Mouse (Mus musculus): ENCODE measurements at regions not wholly inside any gene's neighbourhood (a gene's known extent, or its start where the extent isn't known, plus 50 kb on each side); places are given as distances from the start of the nearest gene placed in this dataset.

- DNase-seq (ENCODE audit: low spot score in 2 of 2), result no peak
Observed at GRCm38 (mm10) chr11:48605223-48605824, 194.8 kb upstream of the Rack1 start.

- DNase-seq (ENCODE audit: low spot score in 2 of 2), result no peak
Observed at GRCm38 (mm10) chr11:48601096-48601495, 199.0 kb upstream of the Rack1 start.

GRCm38 (mm10) chr11:48599573-48600127 lies 200.5 kb upstream of the Rack1 start:
- no peak for DNase-seq (ENCODE audit: low spot score in 2 of 2)

GRCm38 (mm10) chr11:48599033-48599432 lies 201.1 kb upstream of the Rack1 start:
- DNase-seq (ENCODE audit: low spot score in 2 of 2), result no peak

GRCm38 (mm10) chr11:48594429-48594828 lies 205.7 kb upstream of the Rack1 start:
- no peak for DNase-seq (ENCODE audit: low spot score in 2 of 2)

- DNase-seq (ENCODE audit: low spot score in 2 of 2), result peak in 1 of 2 experiments; percentile 55
Observed at GRCm38 (mm10) chr11:48588833-48589649, 211.1 kb upstream of the Rack1 start.

GRCm38 (mm10) chr11:48568769-48569168 lies 231.4 kb upstream of the Rack1 start:
- DNase-seq (ENCODE audit: low spot score in 2 of 2), result no peak

- DNase-seq (ENCODE audit: low spot score in 2 of 2), result no peak
Observed at GRCm38 (mm10) chr11:48567583-48568562, 232.3 kb upstream of the Rack1 start.

- DNase-seq (ENCODE audit: low spot score in 2 of 2), result no peak
Observed at GRCm38 (mm10) chr11:48558053-48558452, 242.1 kb upstream of the Rack1 start.

GRCm38 (mm10) chr11:48552006-48552405 lies 248.1 kb upstream of the Rack1 start:
- no peak for DNase-seq (ENCODE audit: low spot score in 2 of 2)

- no peak for DNase-seq (ENCODE audit: low spot score in 2 of 2)
Observed at GRCm38 (mm10) chr11:48551201-48551600, 248.9 kb upstream of the Rack1 start.

- DNase-seq (ENCODE audit: low spot score in 2 of 2), result no peak
Observed at GRCm38 (mm10) chr11:48526316-48526715, 273.8 kb upstream of the Rack1 start.

GRCm38 (mm10) chr11:48525517-48525916 lies 274.6 kb upstream of the Rack1 start:
- DNase-seq (ENCODE audit: low spot score in 2 of 2), result no peak

GRCm38 (mm10) chr11:48506886-48507285 lies 293.2 kb upstream of the Rack1 start:
- no peak for DNase-seq (ENCODE audit: low spot score in 2 of 2)

- DNase-seq (ENCODE audit: low spot score in 2 of 2), result no peak
Observed at GRCm38 (mm10) chr11:48502011-48502806, 297.9 kb upstream of the Rack1 start.

- DNase-seq (ENCODE audit: low spot score in 2 of 2), result no peak
Observed at GRCm38 (mm10) chr11:48499057-48499456, 301.1 kb upstream of the Rack1 start.

GRCm38 (mm10) chr11:48488308-48488707 lies 311.8 kb upstream of the Rack1 start:
- no peak for DNase-seq (ENCODE audit: low spot score in 2 of 2)

GRCm38 (mm10) chr11:48464036-48464435 lies 336.1 kb upstream of the Rack1 start:
- DNase-seq (ENCODE audit: low spot score in 2 of 2), result no peak

GRCm38 (mm10) chr11:48449883-48450282 lies 350.2 kb upstream of the Rack1 start:
- no peak for DNase-seq (ENCODE audit: low spot score in 2 of 2)

GRCm38 (mm10) chr11:48442534-48443254 lies 357.4 kb upstream of the Rack1 start:
- no peak for DNase-seq (ENCODE audit: low spot score in 2 of 2)

Data from frontal cortex, postnatal 10 days (tissue).